Mouse (Mus musculus) CH12.LX (cell line): ENCODE results near the gene Iqcn. TPM values are rescaled to one million over a fixed set of nuclear protein-coding genes. Genes with fewer than 3 reads are reported as not detected.

Experiments
- DNase-seq: peaks from one replicate; pipeline ENCODE4 v3.0.0-alpha.2; 2013; ENCODE audit errors: extremely low read depth
- H3K27ac ChIP-seq: 2 replicates; pipeline ENCODE4 v1.5.1; 2012; ENCODE audit warnings: low read depth, mild to moderate bottlenecking, control low read depth, moderate library complexity; ENCODE audit not compliant: insufficient read depth
- H3K27me3 ChIP-seq: replicated peaks from 2 replicates; pipeline ENCODE3; 2012; ENCODE audit warnings: inconsistent platforms
- H3K36me3 ChIP-seq, 2 experiments: replicated peaks in 1 of 2; 2 replicates each; pipeline versions ENCODE3 to v1.6.1; 2012; ENCODE audit warnings: inconsistent platforms in 1 of 2, low read length in 1 of 2, mild to moderate bottlenecking in 1 of 2, mixed read lengths in 1 of 2, moderate library complexity in 1 of 2; ENCODE audit not compliant: control insufficient read depth in 1 of 2, insufficient read depth in 1 of 2
- H3K4me1 ChIP-seq, 2 experiments: 2 replicates each; pipeline ENCODE4 v1.6.1; 2012; ENCODE audit warnings: inconsistent platforms in 1 of 2, moderate library complexity in 1 of 2; ENCODE audit not compliant: insufficient read depth in 2 of 2, control insufficient read depth in 1 of 2
- H3K4me2 ChIP-seq: 2 replicates; pipeline ENCODE4 v1.6.1; 2012; ENCODE audit warnings: low read depth, mild to moderate bottlenecking, control low read depth; ENCODE audit not compliant: poor library complexity, insufficient read depth, severe bottlenecking
- H3K4me3 ChIP-seq, 3 experiments: fragments of 150-350 bp in 1 of 3; sonication (generic) in 1 of 3; replicated peaks in 1 of 3; 2 replicates each; pipeline versions ENCODE3 to v1.5.1; 2011 to 2012; ENCODE audit warnings: low read depth in 2 of 3, low read length in 2 of 3, mild to moderate bottlenecking in 2 of 3, moderate library complexity in 2 of 3, control low read depth in 1 of 3, improper control_type of control experiment in 1 of 3, inconsistent platforms in 1 of 3, mixed read lengths in 1 of 3; ENCODE audit not compliant: poor library complexity in 1 of 3
- H3K79me2 ChIP-seq: replicated peaks from 2 replicates; pipeline ENCODE4 v1.6.1; 2012; ENCODE audit warnings: mild to moderate bottlenecking, moderate library complexity; ENCODE audit not compliant: control insufficient read depth, poor library complexity, insufficient read depth, severe bottlenecking; ENCODE audit errors: extremely low read depth
- H3K9ac ChIP-seq: 2 replicates; pipeline ENCODE4 v1.6.1; 2012; ENCODE audit warnings: low read depth, mild to moderate bottlenecking, control low read depth, moderate library complexity; ENCODE audit not compliant: insufficient read depth
- H3K9me3 ChIP-seq: replicated peaks from 2 replicates; pipeline ENCODE3; 2012; ENCODE audit warnings: low read length, inconsistent platforms, mixed read lengths
- BHLHE40 ChIP-seq: IDR thresholded peaks from 2 replicates; pipeline ENCODE4 v1.6.1; 2011; ENCODE audit warnings: mild to moderate bottlenecking, low read depth, low read length, improper control_type of control experiment
- CHD1 ChIP-seq: IDR thresholded peaks from 2 replicates; pipeline ENCODE4 v1.6.1; 2012; ENCODE audit warnings: low read depth, low read length, improper control_type of control experiment, inconsistent platforms
- CHD2 ChIP-seq: IDR thresholded peaks from 2 replicates; pipeline ENCODE4 v1.6.1; 2011; ENCODE audit warnings: low read length, improper control_type of control experiment
- ELF1 ChIP-seq: IDR thresholded peaks from 2 replicates; pipeline ENCODE4 v1.6.1; 2014; ENCODE audit warnings: low read depth, mild to moderate bottlenecking, inconsistent platforms, low read length, improper control_type of control experiment
- EP300 ChIP-seq: IDR thresholded peaks from 2 replicates; pipeline ENCODE4 v1.6.1; 2011; ENCODE audit warnings: low read length, improper control_type of control experiment
- ETS1 ChIP-seq: conservative IDR thresholded peaks from 2 replicates; pipeline ENCODE4 v1.6.1; 2012; ENCODE audit warnings: low read depth, mild to moderate bottlenecking, inconsistent platforms, low read length, improper control_type of control experiment, moderate library complexity
- GABPA ChIP-seq: IDR thresholded peaks from 2 replicates; pipeline ENCODE4 v1.6.1; 2012; ENCODE audit warnings: low read depth, low read length, improper control_type of control experiment, inconsistent platforms; ENCODE audit not compliant: insufficient replicate concordance
- IRF4 ChIP-seq: IDR thresholded peaks from 2 replicates; pipeline ENCODE4 v1.6.1; 2014; ENCODE audit warnings: low read depth, mild to moderate bottlenecking, inconsistent platforms, low read length, improper control_type of control experiment
- JUND ChIP-seq: conservative IDR thresholded peaks from 2 replicates; pipeline ENCODE4 v1.6.1; 2011; ENCODE audit warnings: low read depth, low read length, improper control_type of control experiment
- MAX ChIP-seq: IDR thresholded peaks from 2 replicates; pipeline ENCODE4 v1.6.1; 2011; ENCODE audit warnings: low read length, improper control_type of control experiment
- MAZ ChIP-seq: IDR thresholded peaks from 2 replicates; pipeline ENCODE4 v1.6.1; 2012; ENCODE audit warnings: low read depth, mild to moderate bottlenecking, inconsistent platforms, low read length, improper control_type of control experiment, moderate library complexity
- MEF2A ChIP-seq: IDR thresholded peaks from 2 replicates; pipeline ENCODE4 v1.6.1; 2014; ENCODE audit warnings: low read depth, mild to moderate bottlenecking, inconsistent platforms, low read length, improper control_type of control experiment, borderline replicate concordance
- MXI1 ChIP-seq: IDR thresholded peaks from 2 replicates; pipeline ENCODE4 v1.6.1; 2011; ENCODE audit warnings: mild to moderate bottlenecking, low read depth, low read length, improper control_type of control experiment
- MYC ChIP-seq: IDR thresholded peaks from 2 replicates; pipeline ENCODE4 v1.6.1; 2011; ENCODE audit warnings: low read depth, mild to moderate bottlenecking, improper control_type of control experiment, low read length
- NELFE ChIP-seq: IDR thresholded peaks from 2 replicates; pipeline ENCODE4 v1.6.1; 2011; ENCODE audit warnings: low read depth, low read length, improper control_type of control experiment
- NRF1 ChIP-seq: IDR thresholded peaks from 2 replicates; pipeline ENCODE4 v1.6.1; 2014; ENCODE audit warnings: low read depth, mild to moderate bottlenecking, inconsistent platforms, low read length, improper control_type of control experiment, moderate library complexity
- POLR2A ChIP-seq: IDR thresholded peaks from 2 replicates; pipeline ENCODE4 v1.6.1; 2011; ENCODE audit warnings: low read depth, mild to moderate bottlenecking, improper control_type of control experiment, low read length
- POLR2AphosphoS2 ChIP-seq: IDR thresholded peaks from 2 replicates; pipeline ENCODE4 v1.6.1; 2011; ENCODE audit warnings: low read depth, low read length, improper control_type of control experiment
- RAD21 ChIP-seq: IDR thresholded peaks from 2 replicates; pipeline ENCODE4 v1.6.1; 2011; ENCODE audit warnings: low read depth, mild to moderate bottlenecking, low read length, improper control_type of control experiment, moderate library complexity
- TCF12 ChIP-seq: IDR thresholded peaks from 2 replicates; pipeline ENCODE4 v1.6.1; 2014; ENCODE audit warnings: low read depth, mild to moderate bottlenecking, inconsistent platforms, low read length, improper control_type of control experiment
- ZKSCAN1 ChIP-seq: IDR thresholded peaks from 2 replicates; pipeline ENCODE4 v1.6.1; 2012; ENCODE audit warnings: low read depth, inconsistent platforms, low read length, improper control_type of control experiment, borderline replicate concordance
- ZMIZ1 ChIP-seq: IDR thresholded peaks from 2 replicates; pipeline ENCODE4 v1.6.1; 2012; ENCODE audit warnings: low read depth, mild to moderate bottlenecking, inconsistent platforms, low read length, improper control_type of control experiment
- dilution Hi-C: fragments of 300-500 bp; cut with MboI; formaldehyde crosslinking; loops from 2 replicates; pipeline ENCODE4 v1.14.3; 2020; ENCODE audit warnings: low sequenced_read_pairs; ENCODE audit not compliant: extremely low pct_unique_long_range_greater_than_20kb, extremely low pct_ligation_motif_present
- in situ Hi-C: fragments of 300-500 bp; cut with MboI; formaldehyde crosslinking; loops from 3 replicates; pipeline ENCODE4 v1.14.3; 2019; ENCODE audit warnings: low sequenced_read_pairs, low pct_ligation_motif_present, low pct_unique_long_range_greater_than_20kb, mixed read lengths
- polyA plus RNA-seq: library from polyadenylated mRNA; unstranded; fragments of >175 nt; gene quantifications from 2 replicates; pipeline ENCODE4 v1.2.1, GENCODE M21; 2012; ENCODE audit warnings: low read depth; ENCODE audit not compliant: insufficient read length
- total RNA-seq, 2 experiments: library from RNA; depleted of rRNA; stranded (reverse); fragments of 300-350 nt in 1 of 2; fragments of >200 nt in 1 of 2; gene quantifications; 2 replicates each; pipeline ENCODE4 v1.2.3; 2012 to 2014

Iqcn gene
- total and polyA plus RNA-seq, 3 experiments, result 0.07 TPM; not detected in 2

DNA sequence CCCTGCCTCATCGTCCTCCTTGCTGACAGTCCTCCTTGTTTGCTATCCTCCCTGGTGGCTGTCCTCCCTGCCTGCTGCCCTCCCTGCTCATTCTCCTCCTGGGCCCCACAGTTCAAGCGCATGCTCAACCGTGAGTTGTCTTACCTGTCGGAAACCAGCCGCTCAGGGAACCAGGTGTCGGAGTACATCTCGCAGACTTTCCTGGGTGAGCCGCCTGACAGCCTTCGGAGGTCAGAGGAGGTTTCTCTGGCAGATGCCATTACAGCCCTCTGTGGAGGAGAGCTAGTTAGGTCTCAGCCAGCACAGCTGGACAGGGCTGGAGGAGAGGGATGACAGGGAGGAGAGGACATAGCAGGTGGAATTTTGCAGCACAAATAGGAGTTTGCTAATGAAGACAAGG is 43.4 kb downstream of the Iqcn start:
- no peak overlapping the region for H3K4me3 ChIP-seq
- H3K4me1 ChIP-seq, result peaks cover 8 to 20% of the 10 kb centered on the region in 2 experiments
- no peaks in the 10 kb centered on the region for H3K79me2 ChIP-seq
- in situ Hi-C loops (no loop called here), dilution Hi-C loops (no loop called here)
- no peaks in the 10 kb centered on the region for H3K9me3 ChIP-seq
- no peaks in the 10 kb centered on the region for H3K27me3 ChIP-seq
- no peak overlapping the region for H3K4me2 ChIP-seq
- no peak overlapping the region for H3K27ac ChIP-seq
- peaks cover 4 to 53% of the 10 kb centered on the region in 2 experiments for H3K36me3 ChIP-seq
- H3K9ac ChIP-seq, result no peak overlapping the region
- TF ChIP-seq ELF1 (no peak), CHD1 (no peak), POLR2AphosphoS2 (no peak), CHD2 (no peak), BHLHE40 (no peak), ETS1 (no peak)
- DNase-seq, result no peak

DNA sequence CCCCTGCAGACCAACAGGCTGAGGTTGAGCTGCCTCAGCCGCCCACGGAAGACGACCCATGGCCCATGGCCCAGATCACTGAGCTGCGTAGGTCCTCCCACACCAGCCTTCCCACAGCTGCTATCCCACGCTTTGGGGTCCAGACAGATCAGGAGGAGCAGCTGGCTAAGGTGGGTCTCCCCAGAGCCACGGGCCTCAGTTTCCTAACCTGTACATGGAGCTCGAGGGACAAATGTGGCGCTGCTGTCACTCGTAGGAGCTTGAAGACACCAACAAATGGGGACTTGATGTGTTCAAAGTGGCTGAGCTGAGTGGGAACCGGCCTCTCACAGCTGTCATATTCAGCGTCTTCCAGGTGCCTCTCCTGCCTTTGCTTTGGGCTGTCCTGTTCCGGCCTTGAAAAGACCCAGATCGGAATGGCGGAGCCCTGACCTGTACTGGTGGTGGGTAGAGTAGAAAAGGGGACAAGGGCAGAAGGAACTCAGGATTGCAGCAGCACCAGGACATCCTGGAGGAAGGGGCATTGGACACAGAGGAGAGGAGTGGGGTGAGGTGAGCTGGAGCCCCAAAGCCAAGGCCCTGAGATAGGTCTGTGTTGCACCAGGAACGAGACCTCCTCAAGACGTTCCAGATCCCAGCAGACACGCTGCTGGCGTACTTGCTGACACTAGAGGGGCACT is 44.1 kb downstream of the Iqcn start:
- Histone ChIP-seq H3K4me2 (no peak overlapping the region), H3K4me3 (no peak overlapping the region), H3K27me3 (no peaks in the 10 kb centered on the region), H3K9ac (no peak overlapping the region), H3K27ac (no peak overlapping the region), H3K4me1 (peaks cover 3 to 20% of the 10 kb centered on the region in 2 experiments), H3K9me3 (no peaks in the 10 kb centered on the region), H3K36me3 (peaks cover 4 to 50% of the 10 kb centered on the region in 2 experiments)
- in situ Hi-C loops, result no loop called here
- no peak for DNase-seq
- TF ChIP-seq MYC, result no peak
- no peak for TF ChIP-seq MAX
- no peak for TF ChIP-seq ZMIZ1
- no peak for TF ChIP-seq EP300
- TF ChIP-seq ZKSCAN1, result no peak
- no peak for TF ChIP-seq IRF4
- no peak for TF ChIP-seq RAD21
- TF ChIP-seq MAZ, result no peak
- no peak for TF ChIP-seq JUND
- no peak for TF ChIP-seq TCF12
- TF ChIP-seq MXI1, result no peak
- no peak for TF ChIP-seq MEF2A
- TF ChIP-seq CHD2, result no peak
- no peak for TF ChIP-seq GABPA
- TF ChIP-seq ETS1, result no peak
- no peak for TF ChIP-seq CHD1
- TF ChIP-seq NELFE, result no peak
- no peak for TF ChIP-seq POLR2A
- no peak for TF ChIP-seq NRF1
- TF ChIP-seq, all 38 proteins: peak for 0
- dilution Hi-C loops, result no loop called here
- H3K79me2 ChIP-seq, result no peaks in the 10 kb centered on the region
